Mouse (Mus musculus) stomach, embryonic 15.5 days (tissue): ENCODE measurements around the gene Ptger1. TPM values are rescaled to one million over a fixed set of nuclear protein-coding genes. Genes with fewer than 3 reads are reported as not detected.
A peak's percentile ranks its signal among the peaks of the same experiment; 100 is the strongest.

ENCODE experiments used
- ATAC-seq: fragments of 200-750 bp; cut with Nextera tagmentation; 2 replicates; pipeline ENCODE4 v1.8.0; 2017; ENCODE audit warnings: low read depth, moderate number of reproducible peaks, moderate TSS enrichment; ENCODE audit not compliant: insufficient read depth, low FRiP score
- H3K27ac ChIP-seq: fragments of 300-500 bp; sonication (generic); 2 replicates; pipeline ENCODE4 v1.5.1; 2015; ENCODE audit warnings: mild to moderate bottlenecking, inconsistent platforms
- H3K27me3 ChIP-seq: fragments of 300-500 bp; sonication (generic); replicated peaks from 2 replicates; pipeline ENCODE4 v1.6.1; 2015; ENCODE audit warnings: inconsistent platforms
- H3K36me3 ChIP-seq: fragments of 300-500 bp; sonication (generic); 2 replicates; pipeline ENCODE4 v1.6.1; 2015; ENCODE audit warnings: inconsistent platforms
- H3K4me1 ChIP-seq: fragments of 300-500 bp; sonication (generic); 2 replicates; pipeline ENCODE4 v1.6.1; 2015; ENCODE audit warnings: inconsistent platforms
- H3K4me2 ChIP-seq: fragments of 300-500 bp; sonication (generic); 2 replicates; pipeline ENCODE4 v1.6.1; 2015; ENCODE audit warnings: mild to moderate bottlenecking, inconsistent platforms
- H3K4me3 ChIP-seq: fragments of 300-500 bp; sonication (generic); replicated peaks from 2 replicates; pipeline ENCODE4 v1.5.1; 2015; ENCODE audit warnings: inconsistent platforms
- H3K9ac ChIP-seq: fragments of 300-500 bp; sonication (generic); 2 replicates; pipeline ENCODE4 v1.6.1; 2015; ENCODE audit warnings: inconsistent platforms
- H3K9me3 ChIP-seq: fragments of 300-500 bp; sonication (generic); 2 replicates; pipeline ENCODE4 v1.6.1; 2016; ENCODE audit warnings: inconsistent platforms
- WGBS: fragments of 180-500 bp; shearing (Covaris S2); methylation state at CpG from one replicate; pipeline ENCODE4 v1.1.7; 2015; 5-methylcytosine and 5-hydroxymethylcytosine counted together
- polyA plus RNA-seq: library from polyadenylated mRNA; unstranded; fragments of >200 nt; fragmentation: Nextera tagmentation; extraction: Ambion mirVana; gene quantifications from 2 replicates; pipeline ENCODE4 v1.2.1, GENCODE M21; 2015

The Ptger1 gene
- polyA plus RNA-seq, 1 experiment from 2014 or later = 4.4 TPM

GRCm38 (mm10) chr8:83638856-83639255 is 27.6 kb upstream of the Ptger1 start:
- no peak for ATAC-seq
- Histone ChIP-seq H3K36me3 (no peaks in the 10 kb centered on the region), H3K4me1 (no peaks in the 10 kb centered on the region), H3K4me2 (no peak overlapping the region), H3K27me3 (no peaks in the 10 kb centered on the region), H3K9me3 (no peaks in the 10 kb centered on the region), H3K27ac (no peak overlapping the region), H3K9ac (no peak overlapping the region), H3K4me3 (no peak overlapping the region)
- 70% methylated on average over 4 of the region's 4 CpGs for WGBS

DNA sequence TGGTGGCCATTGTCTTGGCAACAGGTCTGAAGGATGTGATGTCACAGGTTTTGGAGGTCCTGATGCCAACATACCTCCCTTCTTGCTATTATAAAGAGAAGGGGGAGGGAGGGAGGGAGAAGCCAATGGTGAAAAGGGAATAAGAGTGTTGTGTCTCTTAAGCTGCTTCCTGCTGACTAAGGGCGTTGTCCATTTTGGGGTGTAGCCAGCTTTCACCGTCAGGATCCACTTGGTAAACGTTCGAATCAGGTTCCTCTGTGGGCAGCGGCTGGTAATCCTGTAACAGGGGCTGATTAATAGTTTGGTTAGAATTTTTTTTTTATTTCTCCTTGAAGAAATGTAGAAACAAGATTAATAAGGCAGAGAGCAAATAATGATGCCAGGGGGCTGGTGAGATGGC is 26.8 kb upstream of the Ptger1 start:
- Histone ChIP-seq H3K9me3 (no peaks in the 10 kb centered on the region), H3K9ac (no peak overlapping the region), H3K4me2 (no peak overlapping the region), H3K27me3 (no peaks in the 10 kb centered on the region), H3K27ac (no peak overlapping the region), H3K4me1 (no peaks in the 10 kb centered on the region), H3K4me3 (no peak overlapping the region), H3K36me3 (no peaks in the 10 kb centered on the region)
- WGBS = 56% methylated on average over 5 of the region's 5 CpGs
- no peak for ATAC-seq

DNA sequence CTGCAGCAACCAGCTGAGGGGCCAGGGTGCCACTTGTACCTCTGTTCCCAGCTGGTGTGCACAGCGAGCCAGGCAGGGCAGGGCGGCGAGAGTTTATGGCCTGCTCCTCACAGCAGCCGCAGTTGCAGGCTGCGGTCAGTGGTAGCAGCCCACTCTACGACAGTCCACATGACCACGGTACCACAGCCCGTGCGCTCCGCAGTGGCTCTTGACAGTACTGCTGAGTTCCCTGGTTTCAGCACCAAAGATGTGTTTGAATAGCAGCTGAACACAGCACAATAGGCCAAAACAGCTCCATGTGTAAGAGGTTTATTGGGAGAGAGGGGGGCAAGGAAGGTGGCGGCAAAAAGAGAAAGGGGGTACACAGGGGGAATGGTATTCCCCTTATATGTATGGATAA is 19.0 kb upstream of the Ptger1 start:
- H3K4me1 ChIP-seq = peaks cover 3% of the 10 kb centered on the region; the same call in 1 of the 2 replicates
- no peak for ATAC-seq
- H3K9me3 ChIP-seq = no peaks in the 10 kb centered on the region
- no peaks in the 10 kb centered on the region for H3K27me3 ChIP-seq
- WGBS = 98% methylated on average over 11 of the region's 11 CpGs
- no peak overlapping the region for H3K4me3 ChIP-seq
- no peak overlapping the region for H3K4me2 ChIP-seq
- H3K9ac ChIP-seq = no peak overlapping the region
- no peak overlapping the region for H3K27ac ChIP-seq
- H3K36me3 ChIP-seq = no peaks in the 10 kb centered on the region

DNA sequence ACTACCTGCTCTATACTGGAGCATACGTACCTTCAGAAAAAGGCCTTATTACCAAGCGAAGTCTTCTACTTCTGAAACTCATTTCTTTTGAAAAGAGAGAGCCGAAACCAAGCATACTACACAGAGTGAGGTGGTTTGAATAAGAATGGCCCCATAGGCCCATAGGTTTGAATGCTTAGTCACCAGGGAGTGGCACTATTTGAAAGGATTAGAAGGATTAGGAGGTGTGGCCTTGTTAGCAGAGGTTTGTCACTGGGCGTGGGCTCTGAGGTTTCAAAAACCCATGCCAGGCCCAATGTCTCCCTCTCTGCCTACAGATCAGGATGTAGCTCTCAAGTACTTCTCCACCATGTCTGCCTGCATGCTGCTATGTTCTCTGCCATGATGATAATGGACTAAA is 18.4 kb upstream of the Ptger1 start:
- no peaks in the 10 kb centered on the region for H3K27me3 ChIP-seq
- H3K36me3 ChIP-seq = no peaks in the 10 kb centered on the region
- H3K9ac ChIP-seq = no peak overlapping the region
- peaks cover 3% of the 10 kb centered on the region; the same call in 1 of the 2 replicates for H3K4me1 ChIP-seq
- 93% methylated on average over 4 of the region's 4 CpGs for WGBS
- no peak overlapping the region for H3K4me2 ChIP-seq
- no peak overlapping the region for H3K4me3 ChIP-seq
- H3K27ac ChIP-seq = no peak overlapping the region
- no peaks in the 10 kb centered on the region for H3K9me3 ChIP-seq
- no peak for ATAC-seq

GRCm38 (mm10) chr8:83649699-83650098 is 16.8 kb upstream of the Ptger1 start:
- H3K4me3 ChIP-seq = no peak overlapping the region
- no peak overlapping the region for H3K9ac ChIP-seq
- H3K27me3 ChIP-seq = no peaks in the 10 kb centered on the region
- no peak overlapping the region for H3K4me2 ChIP-seq
- H3K27ac ChIP-seq = no peak overlapping the region
- no peaks in the 10 kb centered on the region for H3K9me3 ChIP-seq
- WGBS = 94% methylated on average over 6 of the region's 6 CpGs
- H3K4me1 ChIP-seq = peaks cover 13% of the 10 kb centered on the region
- ATAC-seq = no peak
- no peaks in the 10 kb centered on the region for H3K36me3 ChIP-seq

DNA sequence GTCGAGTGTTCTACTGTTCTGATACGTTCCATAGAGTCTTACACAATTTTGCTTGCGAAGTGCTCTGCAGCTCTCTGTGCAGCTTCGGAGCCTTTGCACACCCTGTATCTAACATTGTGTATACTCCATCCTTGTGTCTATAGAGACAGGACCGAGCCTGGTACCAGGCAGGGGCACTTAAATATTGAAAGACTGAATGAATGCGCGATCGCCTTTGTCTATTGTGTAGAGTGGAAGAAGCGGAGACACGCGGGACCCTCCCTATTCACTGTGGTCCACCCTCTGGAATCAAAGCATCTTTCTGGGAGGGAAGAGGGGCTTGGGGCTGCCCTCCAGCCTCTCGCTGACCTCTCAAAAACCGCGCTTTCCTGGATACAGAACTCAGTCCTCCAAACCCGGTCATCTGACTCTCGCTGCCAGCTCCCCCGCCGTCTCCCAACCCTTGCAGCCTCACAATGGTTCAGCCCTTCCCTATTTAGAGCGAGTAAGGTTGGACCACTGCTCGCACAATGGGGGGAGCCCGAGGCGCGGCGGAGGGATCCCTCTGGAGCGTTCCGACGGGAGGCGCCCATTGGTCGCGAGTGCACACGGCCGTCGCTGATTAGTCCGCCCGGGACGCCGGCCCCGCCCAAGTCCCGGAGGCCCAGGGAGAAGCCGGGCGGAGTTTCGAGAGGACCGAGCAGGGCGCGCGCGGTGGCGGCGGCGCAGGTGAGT is 14.3 kb upstream of the Ptger1 start, which contains the start of gene Gipc1:
Gipc1 (plus strand) TSS at position 648 of the 714 bp plus-strand sequence.
- H3K4me1 ChIP-seq = peaks cover 19% of the 10 kb centered on the region
- H3K4me3 ChIP-seq = peak within 1 kb of the TSS; percentile 79
- H3K36me3 ChIP-seq = no peaks in the 10 kb centered on the region
- peak within 1 kb of the TSS; percentile 84 for H3K4me2 ChIP-seq
- WGBS = 5% methylated on average over 50 of the region's 50 CpGs
- no peaks in the 10 kb centered on the region for H3K27me3 ChIP-seq
- ATAC-seq = peak; percentile 94
- no peaks in the 10 kb centered on the region for H3K9me3 ChIP-seq
- peak within 1 kb of the TSS; percentile 90 for H3K27ac ChIP-seq
- peak within 1 kb of the TSS; percentile 75 for H3K9ac ChIP-seq

DNA sequence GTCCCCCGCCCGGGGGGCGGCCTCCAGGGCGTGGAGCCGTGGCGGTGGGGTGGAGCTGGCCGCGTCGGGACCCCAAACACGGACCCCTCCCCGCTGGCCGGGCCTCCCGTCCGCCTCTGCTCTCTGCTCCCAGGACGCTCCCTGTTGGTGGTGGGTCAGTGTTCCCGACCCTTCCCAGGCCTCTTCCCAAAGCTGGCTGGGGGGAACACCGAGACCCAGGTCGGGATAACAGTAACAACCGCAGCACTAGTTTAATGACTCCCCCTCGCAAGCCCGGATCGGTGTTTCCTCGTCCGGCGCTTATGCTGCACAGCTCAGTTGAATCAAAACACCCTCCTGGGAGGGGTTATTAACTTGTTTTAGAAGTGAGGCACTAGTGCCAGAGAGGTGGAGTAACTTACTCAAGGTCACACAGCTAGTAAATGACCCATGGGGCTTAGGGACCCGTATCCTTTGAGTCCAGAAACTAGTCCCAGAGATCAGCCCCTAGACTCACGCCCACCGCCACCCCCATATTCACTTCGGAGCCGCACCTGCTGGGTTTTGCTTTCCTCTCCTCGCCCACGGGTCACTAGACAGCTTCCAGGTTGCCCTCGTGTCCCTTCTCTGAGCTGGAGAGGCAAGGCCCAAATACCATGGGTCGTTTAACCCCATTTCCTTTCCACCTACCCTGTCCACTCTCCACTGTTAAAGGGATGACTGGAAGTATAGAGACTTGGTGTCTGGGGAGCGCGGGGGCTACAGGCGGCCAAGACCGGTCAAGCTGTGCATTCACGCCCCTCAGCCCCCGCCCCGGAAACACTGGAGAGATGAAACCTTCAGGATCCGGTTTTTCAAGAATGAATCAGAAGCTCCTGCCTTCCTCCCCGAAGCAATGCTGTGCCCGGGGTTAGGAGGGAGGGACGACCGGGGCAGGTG is 13.5 kb upstream of the Ptger1 start:
- Histone ChIP-seq H3K4me3 (peak overlapping the region; percentile 79), H3K9ac (peak overlapping the region; percentile 75), H3K4me1 (peaks cover 19% of the 10 kb centered on the region), H3K36me3 (no peaks in the 10 kb centered on the region), H3K27me3 (no peaks in the 10 kb centered on the region), H3K27ac (peak overlapping the region; percentile 90), H3K9me3 (no peaks in the 10 kb centered on the region), H3K4me2 (peak overlapping the region; percentile 84)
- 2% methylated on average over 45 of the region's 46 CpGs for WGBS
- no peak; the same call in 1 of the 2 replicates for ATAC-seq

DNA sequence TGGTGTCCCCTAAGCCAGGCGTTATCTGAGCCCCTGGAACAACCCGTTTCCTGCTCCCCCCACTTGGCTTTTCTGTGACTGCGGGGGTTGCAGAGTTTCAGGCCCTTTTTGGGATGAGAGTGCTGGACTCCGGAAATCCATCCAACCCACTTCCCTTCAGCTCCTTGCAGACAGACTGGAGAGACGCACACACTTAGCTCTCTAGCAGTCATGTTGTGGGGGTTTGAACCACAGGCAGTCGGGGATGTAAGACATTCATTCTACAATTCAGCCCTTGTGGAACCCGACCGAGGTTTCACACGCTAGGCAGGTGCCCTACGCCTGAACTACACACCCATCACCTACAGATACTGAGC is 12.8 kb upstream of the Ptger1 start:
- Histone ChIP-seq H3K4me1 (peaks cover 19% of the 10 kb centered on the region), H3K4me3 (peak overlapping the region; percentile 79), H3K9ac (peak overlapping the region; percentile 75; the same call in 1 of the 2 replicates), H3K9me3 (no peaks in the 10 kb centered on the region), H3K27me3 (no peaks in the 10 kb centered on the region), H3K36me3 (no peaks in the 10 kb centered on the region), H3K27ac (peak overlapping the region; percentile 90), H3K4me2 (peak overlapping the region; percentile 84)
- ATAC-seq = no peak
- 29% methylated on average over 10 of the region's 10 CpGs for WGBS

DNA sequence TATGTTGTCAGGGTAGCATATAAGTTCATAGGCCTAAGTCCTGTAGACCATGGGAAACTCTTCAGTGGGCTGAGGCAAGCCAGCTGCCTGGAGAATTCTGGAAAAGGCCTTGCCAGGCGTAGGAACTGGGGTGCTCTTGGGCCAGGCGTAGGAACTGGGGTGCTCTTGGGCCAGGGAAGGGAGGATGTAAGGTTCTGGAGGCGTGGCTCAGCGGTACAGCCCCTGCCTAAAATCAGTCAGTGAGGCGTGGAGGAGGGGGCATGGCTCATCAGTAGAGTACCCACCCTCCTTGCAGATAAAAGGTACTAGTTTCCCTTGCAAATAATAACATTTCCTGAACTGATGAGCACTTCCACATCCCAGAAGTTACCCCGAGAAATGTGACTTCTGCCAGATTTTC is 11.8 kb upstream of the Ptger1 start:
- H3K4me2 ChIP-seq = no peak overlapping the region
- 89% methylated on average over 6 of the region's 6 CpGs for WGBS
- H3K36me3 ChIP-seq = no peaks in the 10 kb centered on the region
- peaks cover 20% of the 10 kb centered on the region for H3K4me1 ChIP-seq
- no peaks in the 10 kb centered on the region for H3K27me3 ChIP-seq
- no peaks in the 10 kb centered on the region for H3K9me3 ChIP-seq
- no peak overlapping the region for H3K9ac ChIP-seq
- no peak overlapping the region for H3K27ac ChIP-seq
- no peak for ATAC-seq
- no peak overlapping the region for H3K4me3 ChIP-seq

DNA sequence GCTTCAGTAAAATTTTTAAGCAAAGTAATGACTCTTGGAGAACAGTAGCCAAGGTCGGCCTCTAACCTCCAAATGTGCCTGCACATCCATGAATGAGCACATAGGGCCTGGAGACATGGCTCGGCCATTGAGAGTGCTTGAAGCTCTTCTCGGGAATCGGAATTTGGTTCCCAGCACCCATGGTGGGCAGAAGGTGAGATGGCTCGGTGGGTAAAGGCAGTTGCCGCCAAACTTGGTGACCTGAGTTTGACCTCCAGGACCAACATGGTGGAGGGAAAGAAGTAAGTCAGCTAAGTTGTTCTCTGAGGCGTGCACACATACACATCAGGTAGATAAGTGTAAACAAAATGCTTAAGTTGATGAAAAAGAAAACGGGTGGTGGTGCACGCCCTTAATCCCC is 10.4 kb upstream of the Ptger1 start:
- peaks cover 33% of the 10 kb centered on the region for H3K4me1 ChIP-seq
- WGBS = 85% methylated on average over 9 of the region's 9 CpGs
- no peaks in the 10 kb centered on the region for H3K9me3 ChIP-seq
- ATAC-seq = no peak
- H3K27me3 ChIP-seq = no peaks in the 10 kb centered on the region
- H3K27ac ChIP-seq = no peak overlapping the region
- no peak overlapping the region for H3K9ac ChIP-seq
- H3K4me2 ChIP-seq = no peak overlapping the region
- no peak overlapping the region for H3K4me3 ChIP-seq
- no peaks in the 10 kb centered on the region for H3K36me3 ChIP-seq

GRCm38 (mm10) chr8:83656484-83657246 is 9.8 kb upstream of the Ptger1 start:
- H3K27me3 ChIP-seq = no peaks in the 10 kb centered on the region
- H3K9ac ChIP-seq = no peak overlapping the region
- H3K4me2 ChIP-seq = no peak overlapping the region
- H3K36me3 ChIP-seq = no peaks in the 10 kb centered on the region
- no peak for ATAC-seq
- H3K27ac ChIP-seq = no peak overlapping the region
- no peak overlapping the region for H3K4me3 ChIP-seq
- 80% methylated on average over 13 of the region's 13 CpGs for WGBS
- H3K9me3 ChIP-seq = no peaks in the 10 kb centered on the region
- H3K4me1 ChIP-seq = peaks cover 39% of the 10 kb centered on the region
